Mouse (Mus musculus) kidney, embryonic 15.5 days (tissue): Measurements from ENCODE around the gene Gdf7. TPM values are rescaled to one million over a fixed set of nuclear protein-coding genes. Genes with fewer than 3 reads are reported as not detected.

Experiments used
- ATAC-seq: fragments of 200-750 bp; cut with Nextera tagmentation; replicated peaks from 2 replicates; pipeline ENCODE4 v1.8.0; 2017; ENCODE audit warnings: moderate TSS enrichment; ENCODE audit not compliant: low FRiP score
- H3K27ac ChIP-seq: fragments of 300-500 bp; sonication (generic); 2 replicates; pipeline ENCODE4 v1.5.1; 2015; ENCODE audit warnings: mild to moderate bottlenecking, inconsistent platforms
- H3K27me3 ChIP-seq: fragments of 300-500 bp; sonication (generic); 2 replicates; pipeline ENCODE4 v1.6.1; 2015; ENCODE audit warnings: inconsistent platforms
- H3K36me3 ChIP-seq: fragments of 300-500 bp; sonication (generic); 2 replicates; pipeline ENCODE4 v1.6.1; 2015; ENCODE audit warnings: inconsistent platforms
- H3K4me1 ChIP-seq: fragments of 300-500 bp; sonication (generic); 2 replicates; pipeline ENCODE4 v1.6.1; 2015; ENCODE audit warnings: inconsistent platforms
- H3K4me2 ChIP-seq: fragments of 300-500 bp; sonication (generic); 2 replicates; pipeline ENCODE4 v1.6.1; 2015; ENCODE audit warnings: moderate library complexity, mild to moderate bottlenecking, inconsistent platforms
- H3K4me3 ChIP-seq: fragments of 300-500 bp; sonication (generic); replicated peaks from 2 replicates; pipeline ENCODE4 v1.5.1; 2015; ENCODE audit warnings: mild to moderate bottlenecking, inconsistent platforms
- H3K9ac ChIP-seq: fragments of 300-500 bp; sonication (generic); 2 replicates; pipeline ENCODE4 v1.6.1; 2015; ENCODE audit warnings: mild to moderate bottlenecking, inconsistent platforms
- H3K9me3 ChIP-seq: fragments of 300-500 bp; sonication (generic); replicated peaks from 2 replicates; pipeline ENCODE4 v1.6.1; 2016; ENCODE audit warnings: inconsistent platforms
- WGBS: fragments of 180-500 bp; shearing (Covaris S2); methylation state at CpG from one replicate; pipeline ENCODE4 v1.1.7; 2015; ENCODE audit warnings: mixed read lengths; 5-methylcytosine and 5-hydroxymethylcytosine counted together
- polyA plus RNA-seq: library from polyadenylated mRNA; unstranded; fragments of >200 nt; fragmentation: Nextera tagmentation; extraction: Ambion mirVana; gene quantifications from 2 replicates; pipeline ENCODE4 v1.2.1, GENCODE M21; 2015

Gene Gdf7
- polyA plus RNA-seq, 1 experiment from 2014 or later, result 1.2 TPM

- peak overlapping the region; percentile 79 for H3K4me2 ChIP-seq
- WGBS, result 4% methylated on average over 46 of the region's 46 CpGs
- peaks cover 41% of the 10 kb centered on the region for H3K4me1 ChIP-seq
- no peaks in the 10 kb centered on the region for H3K9me3 ChIP-seq
- H3K4me3 ChIP-seq, result peak overlapping the region; percentile 48
- no peaks in the 10 kb centered on the region for H3K36me3 ChIP-seq
- peaks cover 97% of the 10 kb centered on the region for H3K27me3 ChIP-seq
- H3K27ac ChIP-seq, result no peak overlapping the region
- H3K9ac ChIP-seq, result peak overlapping the region; percentile 39
- ATAC-seq, result no peak; the same call in 1 of the 2 replicates
These were observed 541 bp downstream of the Gdf7 start for GRCm38 (mm10) chr12:8301011-8301814.

- Histone ChIP-seq H3K4me3 (peak overlapping the region; percentile 48), H3K4me2 (peak overlapping the region; percentile 79; the same call in 1 of the 2 replicates), H3K9ac (no peak overlapping the region), H3K9me3 (no peaks in the 10 kb centered on the region), H3K4me1 (peaks cover 40% of the 10 kb centered on the region), H3K27me3 (peaks cover 97% of the 10 kb centered on the region), H3K36me3 (no peaks in the 10 kb centered on the region), H3K27ac (no peak overlapping the region)
- no peak for ATAC-seq
- 51% methylated on average over 5 of the region's 5 CpGs for WGBS
These were observed 1.2 kb downstream of the Gdf7 start for GRCm38 (mm10) chr12:8300521-8300920.

- Histone ChIP-seq H3K4me1 (peaks cover 40% of the 10 kb centered on the region), H3K27me3 (peaks cover 97% of the 10 kb centered on the region), H3K9ac (no peak overlapping the region), H3K36me3 (no peaks in the 10 kb centered on the region), H3K4me2 (0 out of 2 replicates have a peak overlapping the region, but pooled peaks have one; percentile 70), H3K4me3 (peak overlapping the region; percentile 48), H3K27ac (no peak overlapping the region), H3K9me3 (no peaks in the 10 kb centered on the region)
- no peak for ATAC-seq
- 25% methylated on average over 10 of the region's 10 CpGs for WGBS
These were observed 1.7 kb downstream of the Gdf7 start for GRCm38 (mm10) chr12:8300111-8300480.

DNA sequence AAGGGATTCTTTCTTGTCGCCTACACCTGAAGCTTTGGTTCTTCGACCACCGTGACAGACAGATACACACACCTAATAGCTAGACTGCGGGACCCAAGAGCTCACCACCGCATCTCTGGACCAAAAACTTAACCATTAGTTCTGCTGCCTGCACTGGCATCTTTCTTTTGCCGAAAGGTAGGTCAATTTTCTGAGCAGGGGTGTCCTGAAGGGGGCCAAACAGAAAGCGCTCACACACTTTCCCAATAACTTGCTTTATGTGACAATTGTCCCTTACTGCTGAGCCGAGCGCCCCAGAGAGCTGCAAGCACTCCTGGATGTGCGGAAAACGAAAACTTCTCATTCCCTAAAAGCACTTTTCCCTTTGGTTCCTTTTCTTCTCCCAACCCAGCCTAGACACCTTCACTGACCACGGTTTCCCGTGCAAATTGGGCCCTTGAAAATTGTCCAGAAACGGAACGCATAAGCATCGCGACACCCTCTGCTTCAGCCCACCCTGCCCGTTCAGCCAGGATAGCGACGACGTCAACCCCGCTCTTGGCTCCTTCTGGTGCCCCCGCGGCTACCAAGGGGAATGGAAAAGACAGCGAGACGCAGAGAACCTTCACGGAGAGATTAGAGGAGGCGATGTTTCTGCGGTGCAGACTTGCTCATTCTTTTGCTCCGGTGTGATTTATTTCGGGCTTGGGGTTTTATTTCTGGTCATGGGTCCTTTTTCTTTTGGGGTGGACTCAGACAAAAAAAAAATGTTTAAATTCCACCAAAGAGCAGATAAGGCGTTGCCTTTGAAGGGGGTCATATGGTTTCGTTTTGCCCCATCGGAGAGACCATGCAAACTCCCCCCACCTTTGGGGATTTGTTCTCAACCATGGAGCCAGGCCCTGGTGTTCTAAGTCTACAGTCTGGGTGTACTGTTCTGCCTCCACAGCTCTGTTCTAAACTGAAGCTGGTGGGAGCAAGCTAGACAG lies 2.3 kb downstream of the Gdf7 start:
- peak overlapping the region; percentile 48 for H3K4me3 ChIP-seq
- peak overlapping the region; percentile 70 for H3K4me2 ChIP-seq
- peaks cover 98% of the 10 kb centered on the region for H3K27me3 ChIP-seq
- H3K9me3 ChIP-seq, result no peaks in the 10 kb centered on the region
- WGBS, result 5% methylated on average over 34 of the region's 34 CpGs
- no peak for ATAC-seq
- H3K36me3 ChIP-seq, result no peaks in the 10 kb centered on the region
- peaks cover 40% of the 10 kb centered on the region for H3K4me1 ChIP-seq
- H3K27ac ChIP-seq, result no peak overlapping the region
- H3K9ac ChIP-seq, result no peak overlapping the region

DNA sequence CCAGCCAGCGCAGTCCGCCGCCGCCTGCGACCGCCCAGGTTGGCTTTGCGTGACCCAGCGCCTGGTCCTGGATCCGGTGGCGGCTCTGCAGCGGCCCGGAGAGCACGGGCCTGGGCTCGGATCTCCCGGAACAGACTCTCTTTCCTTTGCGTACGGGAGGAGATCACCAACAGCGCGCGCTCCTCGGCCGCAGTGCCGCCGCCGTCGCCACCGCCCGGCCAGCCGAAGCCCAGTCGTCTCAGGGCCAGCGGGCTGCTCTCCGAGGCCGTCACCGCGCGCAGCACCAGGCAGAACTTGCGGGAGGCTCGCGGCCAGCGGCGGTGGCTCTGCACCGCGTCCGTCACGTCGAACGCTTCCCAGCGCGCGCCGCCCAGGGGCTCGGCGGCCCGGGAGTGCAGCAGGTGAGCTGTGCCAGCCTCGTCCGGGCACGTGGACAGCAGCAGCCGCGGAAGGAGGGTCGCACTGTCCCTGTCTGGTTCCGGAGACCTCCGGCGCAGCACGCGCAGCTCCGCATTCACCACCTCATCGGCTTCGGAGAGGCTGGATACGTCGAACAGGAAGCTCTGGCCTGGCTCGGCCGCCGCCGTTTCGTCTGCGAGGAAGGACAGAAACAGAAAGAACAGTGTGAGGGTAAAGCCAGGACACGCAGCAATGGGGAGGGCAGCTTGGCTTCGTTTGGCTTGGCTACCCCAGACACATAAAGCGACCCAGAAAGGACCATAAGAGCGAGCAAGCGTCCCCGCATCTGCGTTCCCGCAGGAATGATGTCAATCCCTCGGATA lies 3.2 kb downstream of the Gdf7 start:
- WGBS, result 2% methylated on average over 78 of the region's 85 CpGs
- H3K4me1 ChIP-seq, result peaks cover 40% of the 10 kb centered on the region
- H3K4me2 ChIP-seq, result peak overlapping the region; percentile 70
- H3K27me3 ChIP-seq, result peaks cover 97% of the 10 kb centered on the region
- H3K27ac ChIP-seq, result no peak overlapping the region
- H3K36me3 ChIP-seq, result no peaks in the 10 kb centered on the region
- peak overlapping the region; percentile 43 for H3K4me3 ChIP-seq
- no peaks in the 10 kb centered on the region for H3K9me3 ChIP-seq
- H3K9ac ChIP-seq, result no peak overlapping the region
- no peak for ATAC-seq

DNA sequence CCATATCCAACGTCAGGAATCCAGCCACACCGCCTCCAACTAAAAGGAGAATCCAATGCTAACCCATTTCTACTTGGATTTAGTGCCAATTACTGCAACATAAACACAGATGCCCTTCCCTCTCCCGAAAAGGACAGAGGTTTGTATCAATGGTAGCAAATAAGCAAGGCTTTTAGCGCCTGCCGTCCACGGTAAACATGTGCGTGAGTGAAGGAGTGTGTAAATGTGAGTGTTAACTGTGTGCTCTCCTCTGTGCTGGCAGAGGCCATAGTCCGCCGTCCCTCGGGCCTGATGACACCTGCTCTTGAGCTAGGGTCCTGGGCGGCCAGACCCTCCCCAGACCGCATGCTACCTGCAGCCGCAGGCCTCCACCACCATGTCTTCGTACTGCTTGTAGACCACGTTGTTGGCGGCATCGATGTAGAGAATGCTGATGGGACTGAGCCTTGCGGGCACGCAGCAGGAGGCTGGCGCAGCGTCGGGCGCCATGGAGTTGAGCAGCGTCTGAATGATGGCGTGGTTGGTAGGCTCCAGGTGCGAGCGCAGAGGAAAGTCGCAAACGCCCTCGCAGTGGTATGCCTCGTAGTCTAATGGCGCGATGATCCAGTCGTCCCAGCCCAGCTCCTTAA lies 4.1 kb downstream of the Gdf7 start:
- WGBS, result 7% methylated on average over 34 of the region's 34 CpGs
- Histone ChIP-seq H3K4me1 (peaks cover 39% of the 10 kb centered on the region), H3K4me2 (peak overlapping the region; percentile 70), H3K9ac (no peak overlapping the region), H3K4me3 (peak overlapping the region; percentile 43), H3K9me3 (no peaks in the 10 kb centered on the region), H3K27me3 (peaks cover 89% of the 10 kb centered on the region), H3K36me3 (no peaks in the 10 kb centered on the region), H3K27ac (no peak overlapping the region)
- ATAC-seq, result no peak; the same call in 1 of the 2 replicates

DNA sequence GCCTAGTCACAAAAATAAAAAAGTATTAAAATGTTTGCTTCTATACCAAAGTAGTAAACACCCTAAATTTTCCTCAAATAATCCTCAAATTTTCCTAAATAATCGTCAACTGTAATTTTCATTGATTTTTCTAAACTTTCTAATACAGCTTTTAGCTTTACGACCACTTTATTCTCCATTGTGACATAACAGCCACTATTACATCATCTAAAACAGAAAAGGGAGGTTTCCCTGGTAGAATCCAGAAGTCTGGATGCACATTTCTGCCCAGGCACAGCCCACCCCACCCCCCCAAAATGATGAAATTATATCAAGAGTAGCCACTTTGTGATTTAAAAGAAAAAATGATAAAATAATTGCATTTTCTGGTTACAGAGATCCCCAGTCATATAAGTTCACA lies 5.6 kb downstream of the Gdf7 start:
- Histone ChIP-seq H3K27me3 (peaks cover 73% of the 10 kb centered on the region), H3K4me3 (no peak overlapping the region), H3K27ac (no peak overlapping the region), H3K4me2 (no peak overlapping the region), H3K4me1 (peaks cover 23% of the 10 kb centered on the region), H3K36me3 (no peaks in the 10 kb centered on the region), H3K9ac (no peak overlapping the region), H3K9me3 (no peaks in the 10 kb centered on the region)
- ATAC-seq, result no peak
- WGBS, result 85% methylated on average over 2 of the region's 2 CpGs

- H3K9ac ChIP-seq, result no peak overlapping the region
These were observed 6.3 kb downstream of the Gdf7 start for GRCm38 (mm10) chr12:8295307-8295913.

DNA sequence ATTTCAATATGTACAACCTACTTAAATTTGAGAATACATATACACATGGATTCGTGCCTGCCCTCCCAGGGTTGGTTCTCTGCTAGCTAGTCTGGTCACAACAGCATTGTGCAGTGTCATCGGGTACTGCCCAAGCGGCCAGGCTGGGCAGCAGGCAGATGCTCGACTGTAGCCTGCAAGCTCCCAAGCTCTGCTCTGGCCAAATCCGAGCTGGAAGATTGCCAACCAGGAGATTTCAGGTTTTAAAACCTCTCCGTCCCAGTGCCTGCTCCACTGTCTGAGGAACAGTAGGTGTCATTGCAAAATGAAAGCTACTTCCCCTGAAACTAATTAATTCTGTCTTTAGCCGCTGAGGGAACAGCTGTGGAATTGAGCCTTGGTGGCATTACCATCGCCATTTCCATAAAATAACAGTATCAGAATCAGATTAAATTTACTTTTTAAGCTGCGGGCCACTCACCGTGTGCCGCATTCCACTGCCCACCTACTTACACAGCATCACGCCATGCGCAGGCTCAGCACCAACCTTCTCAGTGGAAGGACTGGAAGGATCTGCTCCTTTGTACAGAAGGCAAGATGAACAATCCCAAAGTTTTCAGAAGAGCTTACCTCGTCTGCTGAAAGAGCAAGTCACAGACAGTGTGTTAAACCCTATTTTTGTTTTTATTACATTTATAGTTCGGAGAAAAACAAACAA lies 10.4 kb downstream of the Gdf7 start:
- Histone ChIP-seq H3K9me3 (no peaks in the 10 kb centered on the region), H3K4me2 (no peak overlapping the region), H3K9ac (no peak overlapping the region), H3K27me3 (peaks cover 26% of the 10 kb centered on the region), H3K27ac (no peak overlapping the region), H3K36me3 (no peaks in the 10 kb centered on the region), H3K4me3 (no peak overlapping the region), H3K4me1 (no peaks in the 10 kb centered on the region)
- no peak for ATAC-seq
- 75% methylated on average over 15 of the region's 15 CpGs for WGBS

More at GRCm38 (mm10) chr12:8295307-8295913, 6.3 kb downstream of the Gdf7 start:
- ATAC-seq, result 0 out of 2 replicates have a peak, but pooled peaks have one; percentile 9
- Histone ChIP-seq H3K27ac (no peak overlapping the region), H3K27me3 (peaks cover 66% of the 10 kb centered on the region), H3K4me3 (no peak overlapping the region), H3K4me1 (peaks cover 22% of the 10 kb centered on the region), H3K4me2 (no peak overlapping the region), H3K36me3 (no peaks in the 10 kb centered on the region), H3K9me3 (no peaks in the 10 kb centered on the region)
- WGBS, result 45% methylated on average over 6 of the region's 6 CpGs

DNA sequence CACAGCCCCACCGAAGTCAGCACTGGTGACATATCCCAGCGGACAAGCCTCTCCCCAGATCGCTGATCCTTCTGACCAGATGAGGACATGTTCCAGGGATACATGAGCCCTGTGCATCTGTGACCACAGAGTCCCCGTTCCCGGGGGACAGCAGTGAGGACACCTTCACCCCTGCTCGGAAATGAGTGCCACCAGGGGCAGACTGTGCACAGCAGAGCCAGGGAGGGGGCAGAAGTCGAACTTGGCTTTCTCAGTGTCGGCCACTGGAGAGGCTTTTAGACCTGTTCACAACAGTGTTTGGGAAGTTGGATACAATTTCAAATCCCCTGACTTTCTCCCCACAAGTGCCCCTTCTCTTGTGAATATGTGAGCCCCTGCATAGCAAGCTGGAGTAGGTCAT lies 12.3 kb downstream of the Gdf7 start:
- ATAC-seq, result no peak
- H3K9ac ChIP-seq, result no peak overlapping the region
- H3K4me1 ChIP-seq, result no peaks in the 10 kb centered on the region
- peaks cover 6% of the 10 kb centered on the region; the same call in 1 of the 2 replicates for H3K36me3 ChIP-seq
- peaks cover 8% of the 10 kb centered on the region for H3K27me3 ChIP-seq
- H3K4me3 ChIP-seq, result no peak overlapping the region
- H3K27ac ChIP-seq, result no peak overlapping the region
- no peaks in the 10 kb centered on the region for H3K9me3 ChIP-seq
- WGBS, result 88% methylated on average over 8 of the region's 8 CpGs
- no peak overlapping the region for H3K4me2 ChIP-seq
